Mouse (Mus musculus) common myeloid progenitor, adult 5-6 weeks (primary cell): Measurements from ENCODE around the gene Cpeb2. TPM values are rescaled to one million over a fixed set of nuclear protein-coding genes. Genes with fewer than 3 reads are reported as not detected.

Experiments used
- ATAC-seq: replicated peaks from 2 replicates; pipeline ENCODE4 v1.8.0; 2016; ENCODE audit warnings: low read depth, mild to moderate bottlenecking, moderate TSS enrichment, inconsistent platforms; ENCODE audit not compliant: poor library complexity, severe bottlenecking
- total RNA-seq: library from RNA; stranded (forward); fragments of 200-1000, 187-1606 nt; gene quantifications from 2 replicates; pipeline ENCODE4 v1.2.3, GENCODE M21; 2017

Cpeb2 gene
- total RNA-seq, 1 experiment from 2014 or later = 3.1 TPM

GRCm38 (mm10) chr5:43303504-43303903 is 70.5 kb downstream of the Cpeb2 start:
- ATAC-seq = 0 out of 2 replicates have a peak, but pooled peaks have one; percentile 5

- 0 out of 2 replicates have a peak, but pooled peaks have one; percentile 25 for ATAC-seq
Observed at GRCm38 (mm10) chr5:43305449-43305848, 72.5 kb downstream of the Cpeb2 start.

- ATAC-seq = no peak
Observed at GRCm38 (mm10) chr5:43309961-43310360, 77.0 kb downstream of the Cpeb2 start.

GRCm38 (mm10) chr5:43324311-43324862 is 91.4 kb downstream of the Cpeb2 start:
- ATAC-seq = no peak

GRCm38 (mm10) chr5:43325561-43325960 is 92.6 kb downstream of the Cpeb2 start:
- ATAC-seq = no peak

- no peak for ATAC-seq
Observed at GRCm38 (mm10) chr5:43328579-43328978, 95.6 kb downstream of the Cpeb2 start.

- ATAC-seq = no peak
Observed at GRCm38 (mm10) chr5:43330260-43330659, 97.3 kb downstream of the Cpeb2 start.

- ATAC-seq = no peak
Observed at GRCm38 (mm10) chr5:43334469-43334868, 101.5 kb downstream of the Cpeb2 start.

- no peak for ATAC-seq
Observed at GRCm38 (mm10) chr5:43337212-43337611, 104.2 kb downstream of the Cpeb2 start.

- no peak for ATAC-seq
Observed at GRCm38 (mm10) chr5:43338771-43339475, 106.0 kb downstream of the Cpeb2 start.
